Mouse (Mus musculus): Measurements from ENCODE around the gene Wasf2. TPM values are rescaled to one million over a fixed set of nuclear protein-coding genes. Genes with fewer than 3 reads are reported as not detected.

The Wasf2 gene
- total and polyA plus RNA-seq, 2 experiments from 2014 or later: 11.3 to 24.1 TPM

DNA sequence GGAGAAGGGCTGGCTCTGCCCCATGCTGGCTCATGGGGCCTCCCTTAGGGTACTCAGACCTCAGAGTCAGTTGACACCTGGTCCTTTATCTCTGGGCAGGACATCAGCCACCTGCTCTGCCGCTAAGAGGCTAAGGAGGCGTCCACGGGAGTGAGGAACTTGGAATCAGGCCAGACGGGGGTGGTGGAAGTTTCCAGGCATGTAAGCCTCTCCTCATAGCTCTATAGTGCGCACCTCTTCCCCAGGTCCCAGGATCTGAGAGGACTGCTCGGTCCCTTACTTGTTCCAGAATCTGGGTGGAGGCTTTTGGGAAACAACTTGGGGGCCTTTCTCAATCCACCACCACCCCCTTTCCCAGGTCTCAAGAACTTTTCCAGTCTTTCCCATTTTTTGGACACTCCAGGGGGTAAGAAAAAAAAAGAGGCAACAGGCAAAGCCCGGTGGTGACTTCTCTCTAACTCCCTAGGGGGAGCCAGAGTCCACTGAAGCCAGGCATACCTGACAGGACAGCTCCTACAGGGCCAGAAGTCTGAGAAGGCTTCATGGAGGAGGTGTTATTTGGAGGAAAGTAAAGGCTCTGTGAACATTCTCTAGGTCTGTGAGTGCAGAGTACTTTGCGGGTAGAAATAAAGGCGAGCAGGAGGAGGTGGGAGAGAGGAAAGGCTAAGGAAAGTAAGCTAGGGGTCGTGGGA, 103.1 kb downstream of the Wasf2 start:
- Histone ChIP-seq H3K9ac (no peak overlapping the region), H3K4me1 (ENCODE audit: insufficient read depth) (no peaks in the 10 kb centered on the region), H3K4me2 (ENCODE audit: low read depth) (no peak overlapping the region), H3K27me3 (ENCODE audit: insufficient read depth, low read length) (no peaks in the 10 kb centered on the region), H3K9me3 (ENCODE audit: low read length) (no peaks in the 10 kb centered on the region), H3K36me3 (ENCODE audit: insufficient read depth) (no peaks in the 10 kb centered on the region), H3K27ac (ENCODE audit: low read depth, low read length) (no peak overlapping the region), H3K4me3 (ENCODE audit: low read depth, low read length) (no peak overlapping the region)
- DNase-seq (no peak), ATAC-seq (no peak)
- peak; percentile 26 for TF ChIP-seq CTCF (IDR thresholded peaks at IDR 0.05; ENCODE audit: low read depth)
- 30% methylated on average over 10 of the region's 10 CpGs for WGBS

DNA sequence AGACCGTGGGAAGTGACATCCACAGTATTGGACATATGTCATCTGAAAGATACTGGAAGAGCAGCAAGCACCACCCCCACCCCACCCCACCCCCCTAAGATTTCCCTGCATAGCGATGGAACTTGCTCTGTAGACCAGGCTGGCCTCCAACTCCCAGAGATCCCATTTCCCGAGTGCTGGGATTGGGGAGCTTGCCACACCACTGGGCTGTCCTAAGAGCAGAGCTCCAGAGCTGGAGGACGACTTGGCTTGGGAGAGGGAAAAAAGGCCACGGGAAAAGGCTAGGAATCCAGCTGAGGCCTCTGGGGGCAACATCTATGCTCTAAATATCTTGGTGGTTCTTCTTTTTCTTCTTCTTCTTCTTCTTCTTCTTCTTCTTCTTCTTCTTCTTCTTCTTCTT, 104.5 kb downstream of the Wasf2 start:
- Histone ChIP-seq H3K4me3 (ENCODE audit: low read depth, low read length) (no peak overlapping the region), H3K27me3 (ENCODE audit: insufficient read depth, low read length) (no peaks in the 10 kb centered on the region), H3K9me3 (ENCODE audit: low read length) (no peaks in the 10 kb centered on the region), H3K36me3 (ENCODE audit: insufficient read depth) (no peaks in the 10 kb centered on the region), H3K4me1 (ENCODE audit: insufficient read depth) (no peaks in the 10 kb centered on the region), H3K27ac (ENCODE audit: low read depth, low read length) (no peak overlapping the region), H3K4me2 (ENCODE audit: low read depth) (no peak overlapping the region), H3K9ac (no peak overlapping the region)
- no peak for DNase-seq
- no peak for ATAC-seq
- no peak for TF ChIP-seq CTCF (IDR thresholded peaks at IDR 0.05; ENCODE audit: low read depth)
- 57% methylated on average over 5 of the region's 5 CpGs for WGBS

DNA sequence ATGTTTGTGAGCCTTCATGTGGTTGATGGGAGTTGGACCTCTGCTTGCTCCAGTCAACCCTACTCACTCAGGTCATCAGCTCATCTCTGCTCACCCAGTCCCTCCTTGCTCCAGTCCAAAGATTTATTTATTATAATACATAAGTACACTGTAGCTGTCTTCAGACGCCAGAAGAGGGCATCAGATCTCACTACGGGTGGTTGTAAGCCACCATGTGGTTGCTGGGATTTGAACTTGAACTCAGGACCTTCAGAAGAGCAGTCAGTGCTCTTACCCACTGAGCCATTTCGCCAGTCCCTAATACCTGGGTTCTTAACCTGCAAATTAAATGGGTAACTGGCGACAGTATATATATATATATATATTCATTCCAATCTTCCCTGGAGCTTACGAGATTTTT, 105.1 kb downstream of the Wasf2 start:
- no peak overlapping the region for H3K9ac ChIP-seq
- 82% methylated on average over 5 of the region's 5 CpGs for WGBS
- no peaks in the 10 kb centered on the region for H3K4me1 ChIP-seq (ENCODE audit: insufficient read depth)

GRCm38 (mm10) chr4:133237911-133238310, 107.6 kb downstream of the Wasf2 start:
- no peak overlapping the region for H3K4me3 ChIP-seq (ENCODE audit: low read depth, low read length)
- H3K9ac ChIP-seq: no peak overlapping the region
- H3K36me3 ChIP-seq (ENCODE audit: insufficient read depth): no peaks in the 10 kb centered on the region
- no peaks in the 10 kb centered on the region for H3K9me3 ChIP-seq (ENCODE audit: low read length)
- ATAC-seq (no peak), DNase-seq (no peak)
- WGBS: 86% methylated on average over 4 of the region's 4 CpGs
- H3K27me3 ChIP-seq (ENCODE audit: insufficient read depth, low read length): peaks cover 21% of the 10 kb centered on the region
- TF ChIP-seq CTCF (IDR thresholded peaks at IDR 0.05; ENCODE audit: low read depth): no peak
- H3K27ac ChIP-seq (ENCODE audit: low read depth, low read length): no peak overlapping the region
- no peak overlapping the region for H3K4me2 ChIP-seq (ENCODE audit: low read depth)
- H3K4me1 ChIP-seq (ENCODE audit: insufficient read depth): no peaks in the 10 kb centered on the region

More for the DNA sequence above, 105.1 kb downstream of the Wasf2 start:
- TF ChIP-seq CTCF (IDR thresholded peaks at IDR 0.05; ENCODE audit: low read depth): no peak
- no peak overlapping the region for H3K4me2 ChIP-seq (ENCODE audit: low read depth)
- DNase-seq (no peak), ATAC-seq (no peak)
- H3K27me3 ChIP-seq (ENCODE audit: insufficient read depth, low read length): 0 out of 2 replicates have a peak, but pooled peaks cover 2% of the 10 kb centered on the region
- no peak overlapping the region for H3K4me3 ChIP-seq (ENCODE audit: low read depth, low read length)
- H3K9me3 ChIP-seq (ENCODE audit: low read length): no peaks in the 10 kb centered on the region
- no peak overlapping the region for H3K27ac ChIP-seq (ENCODE audit: low read depth, low read length)
- H3K36me3 ChIP-seq (ENCODE audit: insufficient read depth): no peaks in the 10 kb centered on the region

DNA sequence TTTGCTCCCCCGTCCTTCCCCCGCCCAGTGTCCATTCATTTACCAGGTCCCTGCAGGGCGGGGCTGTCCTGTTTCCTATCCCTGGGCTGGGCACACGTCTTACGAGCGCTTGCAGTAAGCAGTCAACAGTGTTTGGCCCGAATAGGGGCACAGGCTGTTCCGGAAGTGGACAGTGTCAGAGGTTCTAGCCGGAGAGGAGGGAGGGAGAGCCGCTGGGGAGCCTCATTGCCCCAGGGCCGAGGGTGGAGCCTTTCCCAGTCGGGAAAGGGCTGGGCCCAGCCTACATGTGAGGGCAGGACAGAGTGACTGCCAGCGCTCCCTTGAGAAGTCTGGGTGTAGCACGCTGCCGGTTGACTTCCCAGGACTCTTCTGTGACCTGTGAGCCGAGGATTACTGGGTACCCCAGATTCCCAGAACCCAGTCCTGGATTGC, 110.2 kb downstream of the Wasf2 start, which contains the start of gene Map3k6:
Gene Map3k6, plus strand, starts transcription at position 329 of the 432 bp plus-strand sequence.
- Histone ChIP-seq H3K4me1 (ENCODE audit: insufficient read depth) (no peaks in the 10 kb centered on the region), H3K27me3 (ENCODE audit: insufficient read depth, low read length) (peaks cover 24% of the 10 kb centered on the region), H3K4me3 (ENCODE audit: low read depth, low read length) (peak within 1 kb of the TSS; percentile 44), H3K36me3 (ENCODE audit: insufficient read depth) (no peaks in the 10 kb centered on the region), H3K9me3 (ENCODE audit: low read length) (no peaks in the 10 kb centered on the region), H3K27ac (ENCODE audit: low read depth, low read length) (no peak within 1 kb of the TSS; the same call in 1 of the 2 replicates), H3K4me2 (ENCODE audit: low read depth) (peak within 1 kb of the TSS; percentile 77), H3K9ac (peak within 1 kb of the TSS; percentile 52)
- no peak for ATAC-seq
- DNase-seq: no peak
- WGBS: 6% methylated on average over 16 of the region's 16 CpGs
- TF ChIP-seq CTCF (IDR thresholded peaks at IDR 0.05; ENCODE audit: low read depth): no peak

GRCm38 (mm10) chr4:133240934-133241908, 110.9 kb downstream of the Wasf2 start:
- Histone ChIP-seq H3K9me3 (ENCODE audit: low read length) (no peaks in the 10 kb centered on the region), H3K4me3 (ENCODE audit: low read depth, low read length) (peak overlapping the region; percentile 44), H3K9ac (peak overlapping the region; percentile 52), H3K27me3 (ENCODE audit: insufficient read depth, low read length) (peaks cover 28% of the 10 kb centered on the region), H3K36me3 (ENCODE audit: insufficient read depth) (no peaks in the 10 kb centered on the region), H3K27ac (ENCODE audit: low read depth, low read length) (no peak overlapping the region; the same call in 1 of the 2 replicates), H3K4me1 (ENCODE audit: insufficient read depth) (no peaks in the 10 kb centered on the region), H3K4me2 (ENCODE audit: low read depth) (peak overlapping the region; percentile 77)
- ATAC-seq: peak; percentile 95
- DNase-seq: peak; percentile 85
- WGBS: under 1% methylated on average over 75 of the region's 78 CpGs
- TF ChIP-seq CTCF (IDR thresholded peaks at IDR 0.05; ENCODE audit: low read depth): 0 out of 2 replicates have a peak, but pooled peaks have one; percentile 31

Data from forebrain, postnatal 0 days (tissue).